Mouse (Mus musculus) adrenal gland, postnatal 4 days (tissue): ENCODE data around the gene Ace2. TPM values are rescaled to one million over a fixed set of nuclear protein-coding genes. Genes with fewer than 3 reads are reported as not detected.

Experiments
- DNase-seq, 2 experiments: peaks; one replicate each; pipeline ENCODE4 v3.0.0; 2021 to 2022; ENCODE audit warnings: low spot score in 2 of 2, mixed read lengths in 2 of 2
- long read RNA-seq, 2 experiments: library from polyadenylated mRNA; stranded (forward); transcript quantifications; one replicate each; pipeline ENCODE4 v2.0.0; 2021
- total RNA-seq, 2 experiments: library from RNA; stranded (reverse); gene quantifications; 2 replicates each; pipeline ENCODE4 v1.2.3; 2021

Ace2 gene
- 10 to 100 TPM; 68.6 to 73.6 TPM for total RNA-seq
- long read RNA-seq, experiment 1, transcript Ace2-201 (18 exons, 3,422 nt), result major isoform, 43 of 52 reads
- long read RNA-seq, experiment 1, partial matches to known transcripts, result 7 of 52 reads
- long read RNA-seq, experiment 1, other reads (novel, unspliced or antisense), result 2 of 52 reads
- long read RNA-seq, experiment 2, transcript Ace2-201 (18 exons, 3,422 nt), result major isoform, 89 of 123 reads
- long read RNA-seq, experiment 2, partial matches to known transcripts, result 27 of 123 reads
- long read RNA-seq, experiment 2, other reads (novel, unspliced or antisense), result 6 of 123 reads

GRCm38 (mm10) chrX:164139032-164139431, at the start of gene Ace2:
TSS of gene Ace2 (plus strand) at chrX:164139332.
- no peak for DNase-seq

- no peak for DNase-seq
These were observed 49.2 kb upstream of the Ace2 start for GRCm38 (mm10) chrX:164089916-164090315.

- DNase-seq, result no peak
These were observed 46.6 kb upstream of the Ace2 start for GRCm38 (mm10) chrX:164092300-164093169.

GRCm38 (mm10) chrX:164093435-164093834, 45.7 kb upstream of the Ace2 start:
- DNase-seq, result no peak

- DNase-seq, result no peak
These were observed 43.3 kb upstream of the Ace2 start for GRCm38 (mm10) chrX:164095838-164096237.

GRCm38 (mm10) chrX:164101483-164101882, 37.6 kb upstream of the Ace2 start:
- no peak for DNase-seq

- no peak for DNase-seq
These were observed 36.9 kb upstream of the Ace2 start for GRCm38 (mm10) chrX:164102198-164102597.

- DNase-seq, result no peak
These were observed 36.5 kb upstream of the Ace2 start for GRCm38 (mm10) chrX:164102656-164103055.

- no peak for DNase-seq
These were observed 28.0 kb upstream of the Ace2 start for GRCm38 (mm10) chrX:164111146-164111545.

- DNase-seq, result no peak
These were observed 25.4 kb upstream of the Ace2 start for GRCm38 (mm10) chrX:164113744-164114143.

- no peak for DNase-seq
These were observed 15.2 kb upstream of the Ace2 start for GRCm38 (mm10) chrX:164123942-164124341.

- no peak for DNase-seq
These were observed 5.6 kb upstream of the Ace2 start for GRCm38 (mm10) chrX:164133531-164133930.

GRCm38 (mm10) chrX:164135304-164135818, 3.8 kb upstream of the Ace2 start:
- DNase-seq, result no peak

- no peak for DNase-seq
These were observed 6.5 kb downstream of the Ace2 start for GRCm38 (mm10) chrX:164145463-164146250.

GRCm38 (mm10) chrX:164152703-164153102, 13.6 kb downstream of the Ace2 start:
- no peak for DNase-seq

GRCm38 (mm10) chrX:164153606-164154005, 14.5 kb downstream of the Ace2 start:
- DNase-seq, result no peak

GRCm38 (mm10) chrX:164154594-164154993, 15.5 kb downstream of the Ace2 start:
- DNase-seq, result no peak

GRCm38 (mm10) chrX:164164681-164165080, 25.5 kb downstream of the Ace2 start:
- no peak for DNase-seq

GRCm38 (mm10) chrX:164171034-164171433, 31.9 kb downstream of the Ace2 start:
- no peak for DNase-seq

GRCm38 (mm10) chrX:164173880-164174279, 34.7 kb downstream of the Ace2 start:
- no peak for DNase-seq

GRCm38 (mm10) chrX:164175311-164175710, 36.2 kb downstream of the Ace2 start:
- no peak for DNase-seq
